Mouse (Mus musculus): ENCODE measurements around the gene Vps18. TPM values are rescaled to one million over a fixed set of nuclear protein-coding genes. Genes with fewer than 3 reads are reported as not detected.

Vps18 gene
- total RNA-seq, 4 experiments from 2014 or later, result 46.8 to 52.2 (median 49.4) TPM

- DNase-seq (ENCODE audit: low spot score in 2 of 2), result no peak
Measured at GRCm38 (mm10) chr2:119292281-119292680, 3.7 kb downstream of the Vps18 start.

GRCm38 (mm10) chr2:119292852-119293251, 4.3 kb downstream of the Vps18 start:
- no peak for DNase-seq (ENCODE audit: low spot score in 2 of 2)

GRCm38 (mm10) chr2:119293311-119293710, 4.8 kb downstream of the Vps18 start:
- DNase-seq (ENCODE audit: low spot score in 2 of 2), result no peak

- DNase-seq (ENCODE audit: low spot score in 2 of 2), result no peak
Measured at GRCm38 (mm10) chr2:119293776-119294390, 5.3 kb downstream of the Vps18 start.

- DNase-seq (ENCODE audit: low spot score in 2 of 2), result no peak
Measured at GRCm38 (mm10) chr2:119294411-119294810, 5.9 kb downstream of the Vps18 start.

GRCm38 (mm10) chr2:119296756-119297155, 8.2 kb downstream of the Vps18 start:
- no peak for DNase-seq (ENCODE audit: low spot score in 2 of 2)

GRCm38 (mm10) chr2:119297506-119297905, 9.0 kb downstream of the Vps18 start:
- DNase-seq (ENCODE audit: low spot score in 2 of 2), result no peak

GRCm38 (mm10) chr2:119298330-119298729, 9.8 kb downstream of the Vps18 start:
- peak in 1 of 2 experiments; percentile 50 for DNase-seq (ENCODE audit: low spot score in 2 of 2)

GRCm38 (mm10) chr2:119298839-119299238, 10.3 kb downstream of the Vps18 start:
- no peak for DNase-seq (ENCODE audit: low spot score in 2 of 2)

- DNase-seq (ENCODE audit: low spot score in 2 of 2), result no peak
Measured at GRCm38 (mm10) chr2:119299981-119300818, 11.7 kb downstream of the Vps18 start.

GRCm38 (mm10) chr2:119300819-119301493, 12.4 kb downstream of the Vps18 start:
- DNase-seq (ENCODE audit: low spot score in 2 of 2), result no peak

GRCm38 (mm10) chr2:119302876-119303275, 14.3 kb downstream of the Vps18 start:
- no peak for DNase-seq (ENCODE audit: low spot score in 2 of 2)

GRCm38 (mm10) chr2:119304391-119304790, 15.9 kb downstream of the Vps18 start:
- DNase-seq (ENCODE audit: low spot score in 2 of 2), result no peak

GRCm38 (mm10) chr2:119304798-119305208, 16.3 kb downstream of the Vps18 start:
- DNase-seq (ENCODE audit: low spot score in 2 of 2), result no peak

GRCm38 (mm10) chr2:119311544-119311943, 23.0 kb downstream of the Vps18 start:
- no peak for DNase-seq (ENCODE audit: low spot score in 2 of 2)

GRCm38 (mm10) chr2:119312380-119312958, 23.9 kb downstream of the Vps18 start:
- no peak for DNase-seq (ENCODE audit: low spot score in 2 of 2)

GRCm38 (mm10) chr2:119313780-119314479, 25.4 kb downstream of the Vps18 start:
- no peak for DNase-seq (ENCODE audit: low spot score in 2 of 2)

GRCm38 (mm10) chr2:119314742-119315310, 26.3 kb downstream of the Vps18 start:
- no peak for DNase-seq (ENCODE audit: low spot score in 2 of 2)

- DNase-seq (ENCODE audit: low spot score in 2 of 2), result no peak
Measured at GRCm38 (mm10) chr2:119318043-119318710, 29.6 kb downstream of the Vps18 start.

GRCm38 (mm10) chr2:119320571-119320970, 32.0 kb downstream of the Vps18 start:
- DNase-seq (ENCODE audit: low spot score in 2 of 2), result no peak

Measured in left cerebral cortex, adult 8-10 months (tissue).